Mouse (Mus musculus) ovary, postnatal 10 days (tissue): ENCODE data around the gene Olfr1371.
"Not testable (repeated sequence)": the region's sequence is repeated elsewhere in the genome, so short reads cannot be mapped to it uniquely, and the experiment has no call there.

Experiments
- DNase-seq: peaks from one replicate; pipeline ENCODE4 v3.0.0; 2022; ENCODE audit warnings: low spot score

Olfr1371 gene

DNA sequence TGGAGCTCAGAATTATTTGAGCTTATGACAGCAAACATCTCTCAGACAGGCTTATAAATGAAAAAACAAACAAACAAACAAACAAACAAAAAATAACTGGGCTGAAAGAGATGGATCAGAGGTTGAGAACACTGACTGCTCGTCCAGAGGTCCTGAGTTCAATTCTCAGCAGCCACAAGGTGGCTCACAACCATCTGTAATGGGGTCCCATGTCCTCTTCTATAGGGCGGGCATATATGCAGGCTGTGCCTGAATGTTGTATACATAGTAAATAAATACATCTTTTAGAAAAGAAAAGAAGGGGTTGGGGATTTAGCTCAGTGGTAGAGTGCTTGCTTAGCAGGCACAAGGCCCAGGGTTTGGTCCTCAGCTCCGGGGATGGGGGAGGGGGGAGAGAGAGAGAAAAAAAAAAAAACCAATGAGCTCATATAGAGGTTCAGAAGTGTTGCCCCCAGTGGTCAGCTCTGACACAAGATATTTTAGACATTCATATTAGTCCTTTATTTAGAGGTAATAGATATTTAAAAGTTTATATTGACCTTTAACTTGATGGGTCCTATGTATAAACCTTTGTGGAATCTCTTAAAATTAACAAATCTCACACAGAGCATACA, 12.3 kb upstream of the Olfr1371 start:
- DNase-seq = no peak

DNA sequence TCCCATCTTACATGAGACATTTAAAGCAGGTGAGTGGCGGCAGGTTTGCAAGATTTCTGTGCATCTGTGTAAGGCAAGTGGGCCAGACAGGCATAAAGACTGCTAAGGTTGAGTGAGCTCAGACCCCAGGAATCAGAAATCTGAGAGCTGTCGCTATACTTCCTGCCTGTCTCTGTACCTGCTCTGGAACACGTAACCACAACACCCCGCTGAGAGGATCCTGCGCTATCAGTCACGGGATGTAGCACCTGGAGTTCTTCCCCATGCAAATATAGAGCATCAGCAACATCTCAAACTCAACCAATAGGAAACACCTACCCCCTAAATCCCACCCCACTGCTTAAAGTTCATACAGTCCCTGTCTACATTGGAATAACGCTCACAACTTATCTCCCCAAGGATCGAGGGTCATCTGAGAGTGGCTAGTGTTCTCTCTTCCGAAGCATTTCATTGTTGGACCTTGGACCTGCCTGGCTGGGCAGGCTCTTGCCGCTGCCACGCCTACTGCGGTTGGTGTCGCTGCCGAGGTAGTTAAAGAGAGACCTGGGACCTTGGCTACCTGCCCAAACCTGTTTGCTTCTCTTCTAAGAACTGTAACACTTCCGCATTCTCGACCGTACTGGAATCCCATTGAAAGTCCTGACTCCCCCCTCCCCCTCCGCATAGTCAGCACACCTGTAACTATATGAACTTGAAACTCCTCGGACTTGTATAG, 10.3 kb upstream of the Olfr1371 start:
- DNase-seq = no peak

DNA sequence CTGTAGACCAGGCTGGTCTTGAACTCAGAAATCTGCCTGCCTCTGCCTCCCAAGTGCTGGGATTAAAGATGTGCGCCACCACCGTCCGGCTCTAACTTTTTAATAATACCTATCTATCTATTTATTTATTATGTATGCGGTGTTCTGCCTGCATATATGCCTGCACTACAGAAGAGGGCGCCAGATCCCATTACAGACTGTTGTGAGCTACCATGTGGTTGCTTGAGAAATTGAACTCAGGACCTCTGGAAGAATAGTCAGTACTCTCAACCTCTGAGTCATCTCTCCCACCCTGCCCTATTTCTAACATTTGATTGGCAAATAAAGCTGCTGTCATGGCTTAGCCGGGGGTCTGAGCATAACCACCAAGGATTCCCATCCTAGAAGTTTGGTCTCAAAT, 9.1 kb upstream of the Olfr1371 start:
- DNase-seq = no peak

- DNase-seq = not testable (repeated sequence)
These were observed 8.1 kb upstream of the Olfr1371 start for GRCm38 (mm10) chr11:52221921-52222320.

DNA sequence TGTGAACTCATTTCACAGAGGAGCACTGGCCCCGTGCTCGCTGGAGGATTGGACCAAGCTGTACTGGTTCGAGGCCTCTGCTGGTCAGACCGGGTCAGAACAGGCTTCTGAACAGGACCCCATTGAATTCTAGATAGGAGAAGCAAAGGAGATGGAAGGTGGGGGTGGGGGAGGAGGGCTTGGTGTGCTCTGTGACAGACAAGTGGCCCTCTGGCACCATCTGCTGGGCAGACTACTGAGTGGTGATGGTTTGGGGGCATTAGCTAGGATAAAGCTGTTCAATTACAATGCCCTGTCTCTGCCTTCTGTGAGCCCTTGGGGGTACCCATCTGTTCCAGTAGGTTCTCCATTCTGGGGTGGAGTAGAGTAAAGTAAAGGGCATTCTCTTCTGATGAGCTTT, 6.5 kb upstream of the Olfr1371 start:
- peak; percentile 26 for DNase-seq

GRCm38 (mm10) chr11:52196496-52197023, 17.2 kb downstream of the Olfr1371 start:
- not testable (repeated sequence) for DNase-seq

- not testable (repeated sequence) for DNase-seq
These were observed 33.1 kb downstream of the Olfr1371 start for GRCm38 (mm10) chr11:52180651-52181050.

DNA sequence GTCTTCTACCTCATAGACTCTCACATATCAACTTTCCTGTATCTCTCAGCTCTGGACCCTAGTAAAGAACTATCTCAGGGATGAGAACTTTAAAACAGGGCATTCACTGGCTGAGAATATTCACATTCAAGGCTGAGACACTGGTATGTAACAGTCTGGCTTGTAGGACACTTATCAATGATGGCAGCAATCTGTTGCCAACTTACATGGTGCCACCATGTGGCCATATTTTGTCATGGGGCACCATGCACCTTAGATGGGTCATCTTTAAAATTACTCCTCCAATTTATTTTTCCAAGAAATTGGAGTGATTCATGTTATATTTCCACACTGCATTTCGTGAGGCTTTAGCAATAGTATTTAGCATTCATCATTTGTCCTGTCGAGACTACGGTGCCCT, 33.9 kb downstream of the Olfr1371 start:
- DNase-seq = not testable (repeated sequence)

- no peak for DNase-seq
These were observed 45.3 kb downstream of the Olfr1371 start for GRCm38 (mm10) chr11:52168461-52168860.

GRCm38 (mm10) chr11:52167901-52168302, 45.9 kb downstream of the Olfr1371 start:
- DNase-seq = not testable (repeated sequence)

- DNase-seq = no peak
These were observed 46.7 kb downstream of the Olfr1371 start for GRCm38 (mm10) chr11:52167126-52167525.

GRCm38 (mm10) chr11:52163926-52164325, 49.9 kb downstream of the Olfr1371 start:
- DNase-seq = no peak
